ENCODE assay signal across 8 mouse cellular contexts in genomic region chr4:154170506-154171150, GRCm38 (mm10). TPM values are rescaled to one million over a fixed set of nuclear protein-coding genes. Genes with fewer than 3 reads are reported as not detected.
A peak's percentile ranks its signal among the peaks of the same experiment; 100 is the strongest.
DNase-seq lines count a peak whose midpoint lies in the region; ATAC-seq and TF ChIP-seq lines count a peak whose summit lies in the region.

Gene Megf6 (plus strand): TSS chr4:154170730.

- peak within 1 kb of the TSS; percentile 71 for H3K4me3 ChIP-seq in gastrocnemius, adult 2 months
- H3K4me3 ChIP-seq in heart, embryonic 14.5 days (ENCODE audit: control insufficient read depth in 1 of 2, insufficient read depth in 1 of 2, low read depth in 1 of 2, low read length in 2 of 2), result peak within 1 kb of the TSS; percentile 47 to 48
- H3K4me3 ChIP-seq in limb, embryonic 12.5 days (replicated peaks), result peak within 1 kb of the TSS; percentile 72
- peak within 1 kb of the TSS; percentile 57 for H3K4me3 ChIP-seq in midbrain, embryonic 13.5 days (replicated peaks)

- no peak for TF ChIP-seq CTCF in gastrocnemius, adult 2 months (IDR thresholded peaks at IDR 0.05)
- TF ChIP-seq CTCF in brain, embryonic 14.5 days (IDR thresholded peaks at IDR 0.05; ENCODE audit: borderline replicate concordance, extremely low read depth, insufficient read depth, insufficient read length), result no peak

- H3K9ac ChIP-seq in heart, embryonic 14.5 days (ENCODE audit: low read length), result peak within 1 kb of the TSS; percentile 66
- peak within 1 kb of the TSS; percentile 69 for H3K9ac ChIP-seq in limb, embryonic 12.5 days (replicated peaks)
- peak within 1 kb of the TSS; percentile 59 for H3K9ac ChIP-seq in midbrain, embryonic 13.5 days (replicated peaks)

- under 1% methylated on average over 55 of the region's 61 CpGs for WGBS in heart, embryonic 14.5 days
- WGBS in limb, embryonic 12.5 days, result under 1% methylated on average over 56 of the region's 61 CpGs
- under 1% methylated on average over 56 of the region's 61 CpGs for WGBS in midbrain, embryonic 13.5 days

- ATAC-seq in heart, embryonic 14.5 days (ENCODE audit: insufficient number of reproducible peaks, insufficient read depth, low FRiP score, low read depth), result peak; percentile 70; the same call in 1 of the 2 replicates
- ATAC-seq in limb, embryonic 12.5 days (ENCODE audit: insufficient number of reproducible peaks, insufficient read depth, low FRiP score, low TSS enrichment, low read depth), result peak; percentile 78
- peak; percentile 66 for ATAC-seq in midbrain, embryonic 13.5 days

- H3K27ac ChIP-seq in gastrocnemius, adult 2 months, result peak within 1 kb of the TSS; percentile 12; the same call in 1 of the 2 replicates
- no peak within 1 kb of the TSS for H3K27ac ChIP-seq in heart, embryonic 14.5 days (replicated peaks in 1 of 2; ENCODE audit: control insufficient read depth in 1 of 2, insufficient read depth in 1 of 2, low read depth in 2 of 2, low read length in 2 of 2)
- H3K27ac ChIP-seq in limb, embryonic 12.5 days, result peak within 1 kb of the TSS; percentile 88
- no peak within 1 kb of the TSS for H3K27ac ChIP-seq in midbrain, embryonic 13.5 days

- H3K27me3 ChIP-seq in heart, embryonic 14.5 days (ENCODE audit: control insufficient read depth, insufficient read depth, low read length), result peaks cover 57% of the 10 kb centered on the region
- peaks cover 26% of the 10 kb centered on the region for H3K27me3 ChIP-seq in limb, embryonic 12.5 days
- H3K27me3 ChIP-seq in midbrain, embryonic 13.5 days, result peaks cover 52% of the 10 kb centered on the region

- TF ChIP-seq POLR2A in brain, embryonic 14.5 days (IDR thresholded peaks at IDR 0.05; ENCODE audit: borderline replicate concordance, extremely low read depth, insufficient read depth, insufficient read length, poor library complexity, severe bottlenecking), result no peak

- no peak for DNase-seq in gastrocnemius, adult 2 months
- no peak for DNase-seq in gastrocnemius, adult 8-10 months (ENCODE audit: low spot score in 2 of 2)
- peak; percentile 73 for DNase-seq in brain, embryonic 14.5 days (ENCODE audit: low read depth)
- no peak for DNase-seq in c-Kit-positive CD71-positive TER-119-positive erythroid progenitor cells, embryonic 14.5 days (ENCODE audit: low spot score)
- DNase-seq in layer of hippocampus, adult 18-20 months (ENCODE audit: low spot score in 2 of 2), result no peak

- intact Hi-C loops in gastrocnemius, adult 2 months (cut with DNase I), result no loop called here

- peak within 1 kb of the TSS; percentile 79 for H3K4me2 ChIP-seq in heart, embryonic 14.5 days (ENCODE audit: low read length)
- peak within 1 kb of the TSS; percentile 93 for H3K4me2 ChIP-seq in limb, embryonic 12.5 days
- peak within 1 kb of the TSS; percentile 97 for H3K4me2 ChIP-seq in midbrain, embryonic 13.5 days (replicated peaks)

- peaks cover 8 to 21% of the 10 kb centered on the region in 2 experiments; a peak in 2 of 4 replicates for H3K4me1 ChIP-seq in heart, embryonic 14.5 days (ENCODE audit: control insufficient read depth in 2 of 2, insufficient read depth in 2 of 2, low read length in 2 of 2)
- H3K4me1 ChIP-seq in limb, embryonic 12.5 days (replicated peaks), result peaks cover 53% of the 10 kb centered on the region
- H3K4me1 ChIP-seq in midbrain, embryonic 13.5 days (replicated peaks), result peaks cover 33% of the 10 kb centered on the region

- H3K9me3 ChIP-seq in heart, embryonic 14.5 days (ENCODE audit: control insufficient read depth, low read length), result no peaks in the 10 kb centered on the region
- H3K9me3 ChIP-seq in limb, embryonic 12.5 days, result no peaks in the 10 kb centered on the region
- H3K9me3 ChIP-seq in midbrain, embryonic 13.5 days, result no peaks in the 10 kb centered on the region

- H3K36me3 ChIP-seq in heart, embryonic 14.5 days (ENCODE audit: control insufficient read depth, insufficient read depth, low read length), result no peaks in the 10 kb centered on the region
- no peaks in the 10 kb centered on the region for H3K36me3 ChIP-seq in limb, embryonic 12.5 days
- H3K36me3 ChIP-seq in midbrain, embryonic 13.5 days, result no peaks in the 10 kb centered on the region

RNA-seq across cellular contexts. Expression of gene Megf6, which starts in this region (rescaled TPM):
- total RNA-seq in gastrocnemius, adult 2 months (2021), result under 1 TPM; 0.15 to 0.70 TPM
- under 1 TPM; 0.21 to 0.67 (median 0.25) TPM for total RNA-seq in gastrocnemius, adult 8-10 months (2022)
- polyA plus RNA-seq in brain, embryonic 14.5 days (2012; rRNA removed), result 12.4 and 21.0 TPM in 2 replicates
- 33.3 and 39.8 TPM in 2 replicates for polyA plus RNA-seq in heart, embryonic 14.5 days (2014; fragmentation: Nextera tagmentation; extraction: Ambion mirVana)
- 58.4 and 59.0 TPM in 2 replicates for polyA plus RNA-seq in limb, embryonic 12.5 days (2016; fragmentation: Nextera tagmentation; extraction: Ambion mirVana)
- 6.8 and 6.9 TPM in 2 replicates for polyA plus RNA-seq in midbrain, embryonic 13.5 days (2015; fragmentation: Nextera tagmentation; extraction: Ambion mirVana)
- 1 to 10 TPM; 2.8 to 7.3 TPM for total RNA-seq in layer of hippocampus, adult 18-20 months (2021)

Comparison
In these comparisons a context has a peak if more than half of its experiments do, and no peak if none do; other contexts are left out.
1. H3K27ac ChIP-seq: peak in gastrocnemius, adult 2 months (single experiment) and limb, embryonic 12.5 days (single experiment); none in heart, embryonic 14.5 days (0 of 2) and midbrain, embryonic 13.5 days (single experiment).
2. Peak in every context shown above with its lines, with median percentiles within 50 percentile points of each other: H3K4me3 ChIP-seq, ATAC-seq, H3K4me2 ChIP-seq and H3K9ac ChIP-seq.